Mouse (Mus musculus) erythroblast, embryonic 14.5 days (primary cell): ENCODE measurements around the gene H2-D1.

Experiments used
- GATA1 ChIP-seq: IDR thresholded peaks from 2 replicates; pipeline ENCODE4 v1.6.1; 2012; ENCODE audit warnings: low read length, inconsistent platforms, mixed read lengths
- TAL1 ChIP-seq: IDR thresholded peaks from 3 replicates; pipeline ENCODE4 v1.6.1; 2012; ENCODE audit warnings: low read length, inconsistent platforms, mixed read lengths

GRCm38 (mm10) chr17:35263523-35263883 is 973 bp downstream of the H2-D1 start:
- no peak for TF ChIP-seq GATA1
- TF ChIP-seq TAL1: no peak
